Mouse (Mus musculus) liver, embryonic 14.5 days (tissue): ENCODE data around the gene Ccl1. TPM values are rescaled to one million over a fixed set of nuclear protein-coding genes. Genes with fewer than 3 reads are reported as not detected.

Experiments used
- ATAC-seq: fragments of 200-750 bp; cut with Nextera tagmentation; 2 replicates; pipeline ENCODE4 v1.8.0; 2017; ENCODE audit warnings: moderate number of reproducible peaks, mild to moderate bottlenecking, moderate library complexity; ENCODE audit not compliant: insufficient read depth
- DNase-seq, 3 experiments: peaks; one replicate each; pipeline ENCODE4 v3.0.0-alpha.2; 2012 to 2013; ENCODE audit warnings: low read depth in 3 of 3, low spot score in 3 of 3
- H3K27ac ChIP-seq: fragments of 300-500 bp; sonication (generic); 2 replicates; pipeline ENCODE4 v1.5.1; 2014; ENCODE audit warnings: moderate library complexity, mild to moderate bottlenecking, control low read depth, inconsistent platforms
- H3K27me3 ChIP-seq: fragments of 300-500 bp; sonication (generic); 2 replicates; pipeline ENCODE4 v1.6.1; 2014; ENCODE audit warnings: mild to moderate bottlenecking, low read length, moderate library complexity; ENCODE audit not compliant: control insufficient read depth, insufficient read depth
- H3K36me3 ChIP-seq: fragments of 300-500 bp; sonication (generic); replicated peaks from 2 replicates; pipeline ENCODE4 v1.6.1; 2014; ENCODE audit warnings: low read depth; ENCODE audit not compliant: control insufficient read depth, insufficient read depth
- H3K4me1 ChIP-seq, 2 experiments: fragments of 200-500 bp in 1 of 2; fragments of 300-500 bp in 1 of 2; sonication (generic) in 1 of 2; replicated peaks; 2 replicates each; pipeline ENCODE4 v1.6.1; 2012 to 2014; ENCODE audit warnings: antibody characterized with exemption in 1 of 2, inconsistent platforms in 1 of 2, low read length in 1 of 2; ENCODE audit not compliant: control insufficient read depth in 2 of 2, insufficient read depth in 2 of 2
- H3K4me2 ChIP-seq: fragments of 300-500 bp; sonication (generic); 2 replicates; pipeline ENCODE4 v1.6.1; 2014; ENCODE audit warnings: low read depth, mild to moderate bottlenecking, control low read depth, moderate library complexity
- H3K4me3 ChIP-seq, 2 experiments: fragments of 200-500 bp in 1 of 2; fragments of 300-500 bp in 1 of 2; sonication (generic) in 1 of 2; 2 replicates each; pipeline ENCODE4 v1.5.1; 2012 to 2014; ENCODE audit warnings: low read depth in 2 of 2, low read length in 2 of 2, mild to moderate bottlenecking in 2 of 2, control low read depth in 1 of 2, inconsistent platforms in 1 of 2, moderate library complexity in 1 of 2; ENCODE audit not compliant: insufficient read depth in 1 of 2
- H3K9ac ChIP-seq: fragments of 300-500 bp; sonication (generic); replicated peaks from 2 replicates; pipeline ENCODE4 v1.6.1; 2014; ENCODE audit warnings: mild to moderate bottlenecking, control low read depth, moderate library complexity
- H3K9me3 ChIP-seq: fragments of 300-500 bp; sonication (generic); 2 replicates; pipeline ENCODE4 v1.6.1; 2016; ENCODE audit warnings: low read length, mixed read lengths; ENCODE audit not compliant: control insufficient read depth
- CTCF ChIP-seq: IDR thresholded peaks from 2 replicates; pipeline ENCODE4 v1.5.1; 2016; ENCODE audit warnings: antibody characterized with exemption, low read depth, control low read depth
- EP300 ChIP-seq: IDR thresholded peaks from 2 replicates; pipeline ENCODE4 v1.6.1; 2016; ENCODE audit warnings: antibody characterized with exemption, low read depth
- WGBS: fragments of 180-500 bp; shearing (Covaris S2); extraction: QIAGEN DNeasy Blood & Tissue Kit; methylation state at CpG from one replicate; pipeline ENCODE4 v1.1.7; 2014; ENCODE audit not compliant: insufficient replicate concordance; 5-methylcytosine and 5-hydroxymethylcytosine counted together
- polyA plus RNA-seq, 2 experiments: library from polyadenylated mRNA; depleted of rRNA in 1 of 2; stranded (reverse) in 1 of 2; unstranded in 1 of 2; fragments of >200 nt; fragmentation: Nextera tagmentation in 1 of 2; extraction: Ambion mirVana in 1 of 2; gene quantifications; 2 replicates each; pipeline versions ENCODE4 v1.2.1 to v1.2.3; 2012 to 2014

Ccl1 gene
- polyA plus RNA-seq, 2 experiments: not detected

DNA sequence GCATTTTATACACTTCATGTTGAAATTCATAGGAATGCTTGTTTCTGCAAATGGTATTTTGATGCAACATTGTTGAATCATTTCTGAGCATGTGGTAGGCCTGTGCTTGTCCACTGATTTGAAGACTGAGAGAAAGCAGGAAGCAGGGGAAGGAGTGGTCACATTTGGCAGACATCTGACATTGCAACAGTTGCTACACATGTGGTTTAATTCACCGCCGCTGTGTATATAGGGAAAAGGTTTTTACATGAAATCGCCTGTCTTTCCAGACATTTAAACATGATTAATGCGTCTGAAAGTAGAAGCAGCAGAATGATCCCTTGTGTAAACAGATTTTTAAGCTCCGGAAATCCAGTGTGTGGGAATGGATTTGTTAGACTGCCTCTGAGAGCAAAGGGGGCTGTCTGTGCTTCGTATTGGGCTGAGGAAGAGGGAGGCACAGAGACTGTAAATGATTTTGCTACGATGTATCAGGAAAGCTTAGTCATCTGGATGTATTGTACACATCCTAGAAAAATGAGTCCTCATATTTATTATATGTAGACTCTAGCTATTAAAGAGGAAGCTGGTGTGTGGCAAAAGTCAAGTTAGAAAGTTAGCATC is 165.9 kb downstream of the Ccl1 start:
- Histone ChIP-seq H3K36me3 (no peaks in the 10 kb centered on the region), H3K9me3 (no peaks in the 10 kb centered on the region), H3K9ac (no peak overlapping the region), H3K27ac (no peak overlapping the region), H3K27me3 (no peaks in the 10 kb centered on the region), H3K4me3 (no peak overlapping the region), H3K4me2 (no peak overlapping the region), H3K4me1 (no peaks in the 10 kb centered on the region)
- 60% methylated on average over 7 of the region's 7 CpGs for WGBS
- TF ChIP-seq CTCF (no peak), EP300 (no peak)
- no peak for ATAC-seq
- DNase-seq: no peak

DNA sequence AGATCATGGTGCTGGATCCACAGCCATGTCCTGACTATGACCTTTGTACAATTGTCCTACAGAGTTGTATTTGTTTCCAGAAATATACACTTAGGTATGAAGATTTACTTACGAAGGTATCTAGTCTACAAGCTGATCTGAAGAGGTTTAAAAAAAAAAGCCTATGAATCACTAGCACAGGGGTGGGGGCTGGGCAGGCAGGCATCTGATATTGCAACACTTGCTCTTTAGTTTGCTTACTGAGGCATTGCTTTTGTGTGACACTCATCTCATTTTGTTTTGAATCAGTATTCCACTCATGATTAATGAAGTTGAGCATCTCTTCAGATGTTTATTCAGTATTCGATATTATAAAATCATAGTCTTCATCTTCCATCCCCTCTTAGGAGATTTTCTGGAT is 169.3 kb downstream of the Ccl1 start:
- WGBS: 49% methylated on average over 2 of the region's 2 CpGs
- Histone ChIP-seq H3K9me3 (no peaks in the 10 kb centered on the region), H3K36me3 (no peaks in the 10 kb centered on the region), H3K4me1 (no peaks in the 10 kb centered on the region), H3K4me2 (no peak overlapping the region), H3K27ac (no peak overlapping the region), H3K4me3 (no peak overlapping the region), H3K9ac (no peak overlapping the region), H3K27me3 (no peaks in the 10 kb centered on the region)
- DNase-seq (no peak), ATAC-seq (no peak)
- TF ChIP-seq CTCF: no peak
- no peak for TF ChIP-seq EP300

DNA sequence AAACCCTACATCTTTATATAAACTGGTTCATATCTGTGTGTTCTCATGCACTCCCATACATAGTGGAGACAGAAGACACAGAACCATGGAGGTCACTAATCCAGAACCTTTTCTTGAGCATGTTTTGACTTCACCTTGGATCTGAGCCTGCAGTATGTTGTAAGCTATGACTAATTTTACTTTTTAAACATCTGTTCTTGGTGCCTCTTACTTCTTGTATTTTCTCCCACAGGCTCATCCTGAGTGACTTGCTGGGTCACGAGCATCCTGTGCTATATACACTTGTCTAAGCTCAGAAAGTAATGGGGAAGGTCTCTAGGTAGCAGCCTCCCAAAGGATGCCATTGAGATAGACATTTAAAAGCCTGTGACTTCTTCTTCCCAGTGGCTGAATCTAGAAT is 172.5 kb downstream of the Ccl1 start:
- H3K4me2 ChIP-seq: no peak overlapping the region
- ATAC-seq (no peak), DNase-seq (no peak)
- no peaks in the 10 kb centered on the region for H3K27me3 ChIP-seq
- H3K9me3 ChIP-seq: no peaks in the 10 kb centered on the region
- WGBS: 9% methylated on average over 1 of the region's 1 CpGs
- no peak overlapping the region for H3K9ac ChIP-seq
- no peaks in the 10 kb centered on the region for H3K36me3 ChIP-seq
- TF ChIP-seq EP300: no peak
- no peak for TF ChIP-seq CTCF
- no peaks in the 10 kb centered on the region for H3K4me1 ChIP-seq
- no peak overlapping the region for H3K4me3 ChIP-seq
- no peak overlapping the region for H3K27ac ChIP-seq

Other genes with a start within 250 kb of the Ccl1 start
- 0.07 TPM in 1 of 2 replicates, not detected in the other for gene Ccl11, start 247.9 kb downstream of the Ccl1 start, polyA plus RNA-seq (2012; rRNA removed)
- 0.11 TPM in 1 of 2 replicates, not detected in the other for gene Ccl11, start 247.9 kb downstream of the Ccl1 start, polyA plus RNA-seq (2014; fragmentation: Nextera tagmentation; extraction: Ambion mirVana)
- 0.19 and 0.44 TPM in 2 replicates for gene Ccl12, start 203.8 kb downstream of the Ccl1 start, polyA plus RNA-seq (2012; rRNA removed)
- 0.29 and 0.33 TPM in 2 replicates for gene Ccl12, start 203.8 kb downstream of the Ccl1 start, polyA plus RNA-seq (2014; fragmentation: Nextera tagmentation; extraction: Ambion mirVana)
- not detected in 2 replicates for gene Ccl8, start 190.5 kb downstream of the Ccl1 start, polyA plus RNA-seq (2012; rRNA removed)
- gene Ccl8, start 190.5 kb downstream of the Ccl1 start, polyA plus RNA-seq (2014; fragmentation: Nextera tagmentation; extraction: Ambion mirVana): not detected in 2 replicates
- gene Tmem132e, start 83.2 kb upstream of the Ccl1 start, polyA plus RNA-seq (2012; rRNA removed): 0.22 and 0.26 TPM in 2 replicates
- gene Tmem132e, start 83.2 kb upstream of the Ccl1 start, polyA plus RNA-seq (2014; fragmentation: Nextera tagmentation; extraction: Ambion mirVana): 0.09 and 0.18 TPM in 2 replicates